Mouse (Mus musculus): ENCODE results near the gene 5530401A14Rik. TPM values are rescaled to one million over a fixed set of nuclear protein-coding genes. Genes with fewer than 3 reads are reported as not detected.

Gene 5530401A14Rik
- polyA plus RNA-seq, 1 experiment from 2014 or later, result 0.05 TPM

GRCm38 (mm10) chr11:81865661-81866382, 5.3 kb downstream of the 5530401A14Rik start:
- Histone ChIP-seq H3K4me3 (ENCODE audit: low read length) (no peak overlapping the region), H3K36me3 (ENCODE audit: control insufficient read depth, insufficient read depth, low read length) (no peaks in the 10 kb centered on the region), H3K4me1 (ENCODE audit: control insufficient read depth, insufficient read depth, low read length) (no peaks in the 10 kb centered on the region), H3K9me3 (ENCODE audit: control insufficient read depth, low read length) (no peaks in the 10 kb centered on the region), H3K9ac (ENCODE audit: low read depth, low read length) (no peak overlapping the region), H3K27ac (ENCODE audit: low read length) (no peak overlapping the region), H3K4me2 (ENCODE audit: low read depth, low read length) (no peak overlapping the region), H3K27me3 (replicated peaks; ENCODE audit: control insufficient read depth, insufficient read depth, low read length) (no peaks in the 10 kb centered on the region)
- 57% methylated on average over 10 of the region's 10 CpGs for WGBS
- no peak for ATAC-seq

GRCm38 (mm10) chr11:81871506-81872213, 11.2 kb downstream of the 5530401A14Rik start:
- H3K27me3 ChIP-seq (replicated peaks; ENCODE audit: control insufficient read depth, insufficient read depth, low read length), result no peaks in the 10 kb centered on the region
- H3K36me3 ChIP-seq (ENCODE audit: control insufficient read depth, insufficient read depth, low read length), result no peaks in the 10 kb centered on the region
- no peak overlapping the region for H3K4me3 ChIP-seq (ENCODE audit: low read length)
- H3K9ac ChIP-seq (ENCODE audit: low read depth, low read length), result no peak overlapping the region
- H3K4me1 ChIP-seq (ENCODE audit: control insufficient read depth, insufficient read depth, low read length), result no peaks in the 10 kb centered on the region
- no peaks in the 10 kb centered on the region for H3K9me3 ChIP-seq (ENCODE audit: control insufficient read depth, low read length)
- no peak for ATAC-seq
- H3K4me2 ChIP-seq (ENCODE audit: low read depth, low read length), result no peak overlapping the region
- no peak overlapping the region for H3K27ac ChIP-seq (ENCODE audit: low read length)
- 46% methylated on average over 9 of the region's 9 CpGs for WGBS

- Histone ChIP-seq H3K4me2 (ENCODE audit: low read depth, low read length) (no peak overlapping the region), H3K9ac (ENCODE audit: low read depth, low read length) (no peak overlapping the region), H3K27ac (ENCODE audit: low read length) (no peak overlapping the region), H3K4me3 (ENCODE audit: low read length) (no peak overlapping the region), H3K9me3 (ENCODE audit: control insufficient read depth, low read length) (no peaks in the 10 kb centered on the region), H3K36me3 (ENCODE audit: control insufficient read depth, insufficient read depth, low read length) (no peaks in the 10 kb centered on the region), H3K4me1 (ENCODE audit: control insufficient read depth, insufficient read depth, low read length) (no peaks in the 10 kb centered on the region), H3K27me3 (replicated peaks; ENCODE audit: control insufficient read depth, insufficient read depth, low read length) (no peaks in the 10 kb centered on the region)
- 78% methylated on average over 6 of the region's 6 CpGs for WGBS
- ATAC-seq, result no peak
Observed at GRCm38 (mm10) chr11:81896511-81896910, 36.0 kb downstream of the 5530401A14Rik start.

- no peaks in the 10 kb centered on the region for H3K27me3 ChIP-seq (replicated peaks; ENCODE audit: control insufficient read depth, insufficient read depth, low read length)
- no peaks in the 10 kb centered on the region for H3K36me3 ChIP-seq (ENCODE audit: control insufficient read depth, insufficient read depth, low read length)
- H3K4me1 ChIP-seq (ENCODE audit: control insufficient read depth, insufficient read depth, low read length), result no peaks in the 10 kb centered on the region
- ATAC-seq, result no peak
- H3K9ac ChIP-seq (ENCODE audit: low read depth, low read length), result no peak overlapping the region
- no peak overlapping the region for H3K27ac ChIP-seq (ENCODE audit: low read length)
- no peak overlapping the region for H3K4me3 ChIP-seq (ENCODE audit: low read length)
- no peak overlapping the region for H3K4me2 ChIP-seq (ENCODE audit: low read depth, low read length)
- H3K9me3 ChIP-seq (ENCODE audit: control insufficient read depth, low read length), result no peaks in the 10 kb centered on the region
- WGBS, result 5% methylated on average over 8 of the region's 8 CpGs
Observed at GRCm38 (mm10) chr11:81897547-81898354, 37.3 kb downstream of the 5530401A14Rik start.

GRCm38 (mm10) chr11:81902318-81902717, 41.8 kb downstream of the 5530401A14Rik start:
- H3K4me1 ChIP-seq (ENCODE audit: control insufficient read depth, insufficient read depth, low read length), result no peaks in the 10 kb centered on the region
- H3K9me3 ChIP-seq (ENCODE audit: control insufficient read depth, low read length), result no peaks in the 10 kb centered on the region
- H3K27ac ChIP-seq (ENCODE audit: low read length), result no peak overlapping the region
- H3K4me2 ChIP-seq (ENCODE audit: low read depth, low read length), result no peak overlapping the region
- no peak overlapping the region for H3K4me3 ChIP-seq (ENCODE audit: low read length)
- no peaks in the 10 kb centered on the region for H3K27me3 ChIP-seq (replicated peaks; ENCODE audit: control insufficient read depth, insufficient read depth, low read length)
- no peak overlapping the region for H3K9ac ChIP-seq (ENCODE audit: low read depth, low read length)
- no peak for ATAC-seq
- no peaks in the 10 kb centered on the region for H3K36me3 ChIP-seq (ENCODE audit: control insufficient read depth, insufficient read depth, low read length)

GRCm38 (mm10) chr11:81908760-81909159, 48.3 kb downstream of the 5530401A14Rik start:
- no peak overlapping the region for H3K4me2 ChIP-seq (ENCODE audit: low read depth, low read length)
- no peaks in the 10 kb centered on the region for H3K36me3 ChIP-seq (ENCODE audit: control insufficient read depth, insufficient read depth, low read length)
- H3K4me1 ChIP-seq (ENCODE audit: control insufficient read depth, insufficient read depth, low read length), result no peaks in the 10 kb centered on the region
- ATAC-seq, result no peak
- no peaks in the 10 kb centered on the region for H3K9me3 ChIP-seq (ENCODE audit: control insufficient read depth, low read length)
- no peak overlapping the region for H3K4me3 ChIP-seq (ENCODE audit: low read length)
- 83% methylated on average over 1 of the region's 1 CpGs for WGBS
- H3K27ac ChIP-seq (ENCODE audit: low read length), result no peak overlapping the region
- H3K9ac ChIP-seq (ENCODE audit: low read depth, low read length), result no peak overlapping the region
- H3K27me3 ChIP-seq (replicated peaks; ENCODE audit: control insufficient read depth, insufficient read depth, low read length), result no peaks in the 10 kb centered on the region

- Histone ChIP-seq H3K9ac (ENCODE audit: low read depth, low read length) (no peak overlapping the region), H3K27me3 (replicated peaks; ENCODE audit: control insufficient read depth, insufficient read depth, low read length) (no peaks in the 10 kb centered on the region), H3K4me2 (ENCODE audit: low read depth, low read length) (no peak overlapping the region), H3K27ac (ENCODE audit: low read length) (no peak overlapping the region), H3K4me1 (ENCODE audit: control insufficient read depth, insufficient read depth, low read length) (no peaks in the 10 kb centered on the region), H3K36me3 (ENCODE audit: control insufficient read depth, insufficient read depth, low read length) (no peaks in the 10 kb centered on the region), H3K9me3 (ENCODE audit: control insufficient read depth, low read length) (no peaks in the 10 kb centered on the region), H3K4me3 (ENCODE audit: low read length) (no peak overlapping the region)
- no peak for ATAC-seq
- WGBS, result 64% methylated on average over 5 of the region's 5 CpGs
Observed at GRCm38 (mm10) chr11:81909397-81909894, 49.0 kb downstream of the 5530401A14Rik start.

- Histone ChIP-seq H3K4me1 (ENCODE audit: control insufficient read depth, insufficient read depth, low read length) (peaks cover 4% of the 10 kb centered on the region; the same call in 1 of the 2 replicates), H3K27ac (ENCODE audit: low read length) (no peak overlapping the region), H3K9me3 (ENCODE audit: control insufficient read depth, low read length) (no peaks in the 10 kb centered on the region), H3K27me3 (replicated peaks; ENCODE audit: control insufficient read depth, insufficient read depth, low read length) (no peaks in the 10 kb centered on the region), H3K36me3 (ENCODE audit: control insufficient read depth, insufficient read depth, low read length) (no peaks in the 10 kb centered on the region), H3K4me2 (ENCODE audit: low read depth, low read length) (no peak overlapping the region), H3K9ac (ENCODE audit: low read depth, low read length) (no peak overlapping the region), H3K4me3 (ENCODE audit: low read length) (no peak overlapping the region)
- no peak for ATAC-seq
- 78% methylated on average over 4 of the region's 4 CpGs for WGBS
Observed at GRCm38 (mm10) chr11:81913071-81913470, 52.6 kb downstream of the 5530401A14Rik start.

GRCm38 (mm10) chr11:81915501-81915900, 55.0 kb downstream of the 5530401A14Rik start:
- Histone ChIP-seq H3K9ac (ENCODE audit: low read depth, low read length) (no peak overlapping the region), H3K36me3 (ENCODE audit: control insufficient read depth, insufficient read depth, low read length) (no peaks in the 10 kb centered on the region), H3K9me3 (ENCODE audit: control insufficient read depth, low read length) (no peaks in the 10 kb centered on the region), H3K27me3 (replicated peaks; ENCODE audit: control insufficient read depth, insufficient read depth, low read length) (no peaks in the 10 kb centered on the region), H3K27ac (ENCODE audit: low read length) (no peak overlapping the region), H3K4me2 (ENCODE audit: low read depth, low read length) (no peak overlapping the region), H3K4me3 (ENCODE audit: low read length) (no peak overlapping the region), H3K4me1 (ENCODE audit: control insufficient read depth, insufficient read depth, low read length) (peaks cover 4% of the 10 kb centered on the region; the same call in 1 of the 2 replicates)
- 30% methylated on average over 6 of the region's 6 CpGs for WGBS
- no peak for ATAC-seq
